Mouse (Mus musculus) liver, adult 2 months (tissue): Measurements from ENCODE around the gene Zfp651. TPM values are rescaled to one million over a fixed set of nuclear protein-coding genes. Genes with fewer than 3 reads are reported as not detected.

Source experiments
- DNase-seq: peaks from one replicate; pipeline ENCODE4 v3.0.0-alpha.2; 2011; ENCODE audit warnings: low read depth, low spot score; ENCODE audit errors: extremely low read depth
- H3K27ac ChIP-seq: fragments of 200-500 bp; replicated peaks from 2 replicates; pipeline ENCODE4 v1.5.1; 2012; ENCODE audit warnings: low read depth, mild to moderate bottlenecking, control low read depth, inconsistent platforms, low read length; ENCODE audit not compliant: insufficient read depth
- H3K27me3 ChIP-seq: fragments of 200-500 bp; 2 replicates; pipeline ENCODE4 v1.6.1; 2012; ENCODE audit warnings: mild to moderate bottlenecking, moderate library complexity, low read length, inconsistent platforms; ENCODE audit not compliant: control insufficient read depth, insufficient read depth
- H3K36me3 ChIP-seq: fragments of 200-500 bp; 2 replicates; pipeline ENCODE4 v1.6.1; 2012; ENCODE audit warnings: low read length, inconsistent platforms; ENCODE audit not compliant: control insufficient read depth, insufficient read depth
- H3K4me1 ChIP-seq: fragments of 200-500 bp; 2 replicates; pipeline ENCODE4 v1.6.1; 2011; ENCODE audit warnings: low read length; ENCODE audit not compliant: control insufficient read depth, insufficient read depth
- H3K4me3 ChIP-seq: fragments of 200-500 bp; 2 replicates; pipeline ENCODE4 v1.5.1; 2011; ENCODE audit warnings: low read depth, mild to moderate bottlenecking, control low read depth, low read length, moderate library complexity; ENCODE audit not compliant: insufficient read depth
- H3K79me2 ChIP-seq: fragments of 200-500 bp; 2 replicates; pipeline ENCODE4 v1.6.1; 2012; ENCODE audit warnings: inconsistent platforms, mild to moderate bottlenecking, low read length, moderate library complexity; ENCODE audit not compliant: control insufficient read depth, insufficient read depth
- H3K9ac ChIP-seq: fragments of 200-500 bp; 2 replicates; pipeline ENCODE4 v1.6.1; 2012; ENCODE audit warnings: low read depth, mild to moderate bottlenecking, control low read depth, inconsistent platforms, low read length
- CTCF ChIP-seq: fragments of 200-500 bp; IDR thresholded peaks from 2 replicates; pipeline ENCODE4 v1.5.1; 2011; ENCODE audit warnings: low read depth, low read length, control low read depth
- POLR2A ChIP-seq: fragments of 200-500 bp; IDR thresholded peaks from 2 replicates; pipeline ENCODE4 v1.6.1; 2011; ENCODE audit warnings: low read length, control low read depth; ENCODE audit not compliant: insufficient read depth; ENCODE audit errors: extremely low read depth
- WGBS: fragments of 180-500 bp; shearing (Covaris S2); methylation state at CpG from one replicate; pipeline ENCODE4 v1.1.7; 2018; 5-methylcytosine and 5-hydroxymethylcytosine counted together
- polyA plus RNA-seq: library from polyadenylated mRNA; depleted of rRNA; stranded (reverse); fragments of >200 nt; gene quantifications from 2 replicates; pipeline ENCODE4 v1.2.3, GENCODE M21; 2012
- total RNA-seq: library from RNA; depleted of rRNA; stranded (reverse); fragments of >200 nt; gene quantifications from 2 replicates; pipeline ENCODE4 v1.2.3, GENCODE M21; 2014

The Zfp651 gene
- total and polyA plus RNA-seq, 2 experiments: 0.37 to 1.2 TPM

DNA sequence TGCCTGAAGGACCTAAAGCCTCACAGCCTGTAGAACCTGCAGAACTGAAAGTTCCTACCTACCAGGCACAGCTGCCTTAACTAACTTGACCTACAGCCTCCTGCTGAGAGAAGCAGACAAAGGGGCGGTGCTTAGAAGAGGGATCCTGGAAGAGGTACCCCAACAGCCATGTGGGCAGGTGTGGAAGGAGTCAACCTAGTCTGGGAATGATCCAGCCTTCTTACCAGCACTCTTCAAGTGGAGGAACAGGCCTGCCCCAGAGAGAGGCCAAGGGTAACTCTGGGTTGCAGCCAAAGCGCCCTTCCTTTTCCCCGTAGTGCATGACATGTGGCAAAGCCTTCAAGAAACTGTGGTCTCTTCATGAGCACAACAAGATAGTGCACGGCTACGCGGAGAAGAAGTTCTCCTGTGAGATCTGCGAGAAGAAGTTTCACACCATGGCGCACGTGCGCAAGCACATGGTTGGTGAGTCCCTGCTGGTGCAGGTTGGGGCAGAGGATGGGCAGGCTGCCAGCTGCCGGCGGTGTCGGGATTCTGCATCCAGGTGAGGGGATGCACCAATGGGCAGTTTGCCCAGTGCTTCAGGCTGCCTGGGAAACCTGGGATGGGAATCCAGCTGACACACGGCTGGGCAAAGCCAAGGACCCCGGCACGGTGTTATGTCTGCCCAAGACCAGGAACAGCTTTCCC, 6.2 kb downstream of the Zfp651 start:
- no peaks in the 10 kb centered on the region for H3K79me2 ChIP-seq
- 90% methylated on average over 16 of the region's 16 CpGs for WGBS
- H3K27ac ChIP-seq: no peak overlapping the region
- TF ChIP-seq CTCF: no peak
- no peak for TF ChIP-seq POLR2A
- H3K4me3 ChIP-seq: no peak overlapping the region
- no peak for DNase-seq
- no peaks in the 10 kb centered on the region for H3K4me1 ChIP-seq
- no peak overlapping the region for H3K9ac ChIP-seq
- no peaks in the 10 kb centered on the region for H3K36me3 ChIP-seq
- no peaks in the 10 kb centered on the region for H3K27me3 ChIP-seq

DNA sequence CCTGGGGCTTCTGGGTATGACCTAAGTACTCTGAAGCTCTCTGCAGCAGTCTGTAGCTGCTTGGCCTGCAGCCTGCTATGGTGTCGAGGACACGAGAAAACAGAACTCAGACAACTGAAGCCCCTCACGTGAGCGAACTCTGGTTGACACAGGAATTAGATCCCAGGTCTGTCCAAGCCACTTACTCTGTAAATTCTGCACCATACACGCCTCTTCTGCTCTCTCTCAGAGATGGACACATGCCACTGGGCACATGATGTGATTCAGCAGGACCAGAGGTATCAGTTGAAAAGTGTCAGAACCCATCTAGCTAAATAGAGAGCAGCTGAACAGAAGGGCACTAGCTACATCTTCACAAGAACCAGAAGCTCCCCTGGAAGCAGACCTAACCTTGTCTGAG, 13.3 kb downstream of the Zfp651 start:
- H3K9ac ChIP-seq: no peak overlapping the region
- TF ChIP-seq POLR2A: no peak
- TF ChIP-seq CTCF: no peak
- no peak for DNase-seq
- H3K4me1 ChIP-seq: no peaks in the 10 kb centered on the region
- WGBS: 64% methylated on average over 5 of the region's 5 CpGs
- H3K27me3 ChIP-seq: no peaks in the 10 kb centered on the region
- no peaks in the 10 kb centered on the region for H3K79me2 ChIP-seq
- H3K4me3 ChIP-seq: no peak overlapping the region
- no peak overlapping the region for H3K27ac ChIP-seq
- no peaks in the 10 kb centered on the region for H3K36me3 ChIP-seq

GRCm38 (mm10) chr9:121775951-121776350, 16.8 kb downstream of the Zfp651 start:
- H3K4me3 ChIP-seq: no peak overlapping the region
- TF ChIP-seq POLR2A (no peak), CTCF (no peak)
- H3K27ac ChIP-seq: no peak overlapping the region
- no peaks in the 10 kb centered on the region for H3K36me3 ChIP-seq
- no peak for DNase-seq
- no peaks in the 10 kb centered on the region for H3K79me2 ChIP-seq
- WGBS: 79% methylated on average over 10 of the region's 10 CpGs
- no peak overlapping the region for H3K9ac ChIP-seq
- H3K4me1 ChIP-seq: no peaks in the 10 kb centered on the region
- H3K27me3 ChIP-seq: peaks cover 9% of the 10 kb centered on the region; the same call in 1 of the 2 replicates

DNA sequence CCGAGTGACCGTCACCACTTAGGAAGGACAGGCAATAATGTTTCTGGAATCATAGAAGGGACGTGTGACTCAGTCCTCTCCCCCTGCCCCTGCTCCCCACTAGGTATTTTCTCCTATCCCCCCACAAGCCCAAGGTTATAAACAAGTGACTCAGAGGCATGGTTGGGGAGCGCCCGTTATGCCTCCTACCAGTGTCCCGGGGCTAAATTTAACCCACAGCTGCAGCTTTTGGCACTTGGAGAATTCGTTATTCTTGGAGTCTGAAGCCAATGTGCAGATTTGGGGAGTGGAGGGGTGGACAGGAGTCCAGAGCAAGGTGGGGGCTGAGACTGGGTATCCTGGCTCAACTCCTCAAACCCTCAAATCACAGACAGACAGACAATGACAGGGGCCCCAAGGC, 17.4 kb downstream of the Zfp651 start:
- Histone ChIP-seq H3K4me1 (no peaks in the 10 kb centered on the region), H3K4me3 (no peak overlapping the region)

DNA sequence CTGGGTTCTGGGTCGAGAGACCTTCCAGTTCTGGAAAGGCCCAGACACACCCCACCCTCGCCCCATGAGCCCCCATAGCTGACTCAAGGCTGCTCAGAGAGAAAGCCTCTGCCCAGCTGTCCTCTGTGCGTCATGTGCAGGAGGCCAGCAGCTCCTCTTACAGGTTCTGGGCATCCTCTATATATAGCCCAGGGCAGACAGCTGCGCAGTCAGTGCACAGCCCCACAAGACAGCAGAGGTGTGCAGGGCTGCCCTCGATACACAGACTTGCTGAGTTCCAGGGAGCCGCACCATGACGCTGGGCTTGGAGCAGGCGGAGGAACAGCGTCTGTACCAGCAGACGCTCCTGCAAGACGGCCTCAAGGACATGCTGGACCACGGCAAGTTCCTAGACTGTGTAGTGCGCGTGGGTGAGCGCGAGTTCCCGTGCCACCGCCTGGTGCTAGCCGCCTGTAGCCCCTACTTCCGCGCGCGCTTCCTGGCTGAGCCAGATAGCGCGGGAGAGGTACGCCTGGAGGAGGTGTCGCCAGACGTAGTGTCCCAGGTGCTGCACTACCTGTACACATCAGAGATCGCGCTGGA, 18.4 kb downstream of the Zfp651 start, which contains the start of gene Klhl40:
Gene Klhl40, plus strand, starts transcription at position 124 of the 582 bp plus-strand sequence.
- Histone ChIP-seq H3K79me2 (no peaks in the 10 kb centered on the region), H3K4me3 (no peak within 1 kb of the TSS), H3K36me3 (no peaks in the 10 kb centered on the region), H3K9ac (no peak within 1 kb of the TSS), H3K27me3 (peaks cover 9% of the 10 kb centered on the region; the same call in 1 of the 2 replicates), H3K27ac (no peak within 1 kb of the TSS), H3K4me1 (no peaks in the 10 kb centered on the region)
- TF ChIP-seq CTCF (no peak), POLR2A (no peak)
- 18% methylated on average over 30 of the region's 30 CpGs for WGBS
- no peak for DNase-seq

More for the DNA sequence above, 17.4 kb downstream of the Zfp651 start:
- TF ChIP-seq POLR2A: no peak
- no peak for TF ChIP-seq CTCF
- WGBS: 79% methylated on average over 7 of the region's 7 CpGs
- Histone ChIP-seq H3K9ac (no peak overlapping the region), H3K36me3 (no peaks in the 10 kb centered on the region), H3K79me2 (no peaks in the 10 kb centered on the region), H3K27ac (no peak overlapping the region), H3K27me3 (peaks cover 9% of the 10 kb centered on the region; the same call in 1 of the 2 replicates)
- DNase-seq: no peak
